Mouse (Mus musculus): ENCODE results near the gene Calhm2.
"Not testable (repeated sequence)": the region's sequence is repeated elsewhere in the genome, so short reads cannot be mapped to it uniquely, and the experiment has no call there.

Gene Calhm2

DNA sequence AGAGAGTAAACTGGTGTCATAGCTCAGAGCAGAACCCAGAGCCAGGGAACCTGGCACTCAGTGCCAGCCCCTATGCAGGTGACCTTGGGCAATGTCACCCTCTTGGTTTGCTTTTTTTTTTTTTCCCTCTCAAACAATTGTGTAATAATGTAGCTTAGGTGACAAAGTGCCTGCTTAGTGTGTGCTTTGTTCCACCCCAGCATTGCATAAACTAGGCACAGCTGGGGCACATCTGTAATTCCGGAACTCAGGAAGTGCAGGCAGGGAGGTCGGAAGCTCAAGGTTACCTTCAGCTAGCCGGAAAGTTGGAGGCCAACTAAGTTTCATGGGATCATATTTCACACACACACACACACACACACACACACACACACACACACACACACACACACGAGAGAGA, 11.8 kb upstream of the Calhm2 start:
- DNase-seq: no peak

DNA sequence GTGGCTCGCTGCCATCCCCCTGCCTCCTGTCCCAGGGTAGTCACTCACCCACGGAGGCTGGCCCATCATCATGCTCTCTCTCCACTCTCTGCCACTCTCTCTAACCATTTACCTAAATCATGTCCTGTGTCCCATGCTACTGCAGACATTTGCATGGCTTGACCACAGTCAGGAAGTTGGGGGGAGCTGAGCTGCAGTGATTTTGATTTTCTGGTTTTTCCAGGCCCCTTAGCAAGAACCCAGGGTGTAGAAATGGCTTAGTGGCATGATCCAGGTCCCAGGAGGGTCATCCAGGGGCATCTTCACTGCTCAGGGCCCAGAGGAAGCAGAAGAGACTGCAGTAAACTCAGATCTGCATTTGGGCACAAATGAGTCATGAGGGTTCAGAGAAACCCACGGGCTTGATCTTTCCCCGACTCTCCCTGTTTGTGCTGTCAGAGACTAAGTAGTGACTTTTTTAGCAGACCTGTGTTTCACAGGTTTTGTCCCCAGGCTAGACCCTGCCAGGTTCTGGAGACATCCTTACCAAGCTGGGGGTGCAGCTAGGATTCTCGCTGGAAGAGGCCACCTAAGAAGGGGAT, 10.3 kb upstream of the Calhm2 start:
- DNase-seq: no peak

DNA sequence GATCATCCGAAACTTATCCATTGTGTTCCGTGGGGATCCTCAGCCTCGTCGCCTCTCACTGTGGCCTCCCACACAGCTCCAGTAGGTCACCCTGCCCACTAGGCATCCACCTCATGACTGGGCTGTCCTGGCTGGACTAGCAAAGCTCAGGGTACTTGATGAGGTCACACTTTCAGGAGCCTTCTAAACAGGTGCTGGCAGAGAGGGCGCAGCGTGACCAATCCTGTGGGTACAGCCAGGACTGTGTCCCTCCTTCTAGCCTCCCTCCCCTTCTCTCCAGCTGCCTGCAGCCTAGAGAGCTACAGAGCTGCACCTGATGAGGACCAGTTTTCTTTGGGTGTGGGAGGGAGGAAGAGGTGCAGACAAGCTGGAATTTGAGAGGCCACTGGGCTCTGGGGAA, 6.1 kb upstream of the Calhm2 start, which contains the start of gene Calhm1:
Calhm1 (minus strand) TSS at position 101 of the 400 bp plus-strand sequence.
- no peak for DNase-seq

DNA sequence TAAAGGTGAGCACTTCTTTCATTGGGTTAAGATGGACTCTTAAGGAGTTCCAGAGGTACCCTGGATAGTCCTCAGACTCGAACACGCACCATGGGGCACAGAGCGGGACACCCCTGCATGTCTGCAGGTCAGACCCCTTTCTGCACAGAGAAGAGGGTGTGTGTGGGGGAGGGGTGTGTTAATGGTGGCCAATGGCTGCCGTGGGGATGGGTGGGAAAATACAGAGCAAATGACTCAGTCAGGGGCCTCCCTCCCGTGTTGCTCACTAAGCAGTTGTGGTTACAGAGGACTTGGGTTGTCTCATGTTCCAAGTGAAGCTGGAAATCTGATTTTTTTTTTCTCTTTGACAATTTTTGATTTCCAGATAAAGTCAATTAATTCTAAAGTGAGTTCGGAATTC, 4.3 kb upstream of the Calhm2 start:
- no peak for DNase-seq

DNA sequence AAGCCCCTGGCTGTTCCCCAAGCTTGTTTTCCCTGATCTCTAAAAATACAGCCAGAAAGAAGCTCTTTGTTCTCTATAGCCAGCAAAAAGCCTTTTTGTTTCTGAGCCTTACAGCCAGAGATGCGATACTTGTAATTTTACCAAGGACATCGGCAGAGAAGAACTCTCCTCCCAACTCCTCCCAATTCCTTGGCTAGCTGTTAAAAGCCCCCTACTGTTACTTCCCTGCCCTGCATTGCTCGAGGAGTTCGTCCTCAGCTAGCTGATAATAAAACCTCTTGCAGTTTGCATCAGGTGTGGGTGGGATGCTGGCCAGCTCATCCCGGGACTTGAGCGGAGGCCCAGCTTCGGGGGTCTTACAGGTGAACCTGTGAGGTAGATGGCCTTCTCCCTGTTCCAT, 1.5 kb upstream of the Calhm2 start:
- not testable (repeated sequence) for DNase-seq

DNA sequence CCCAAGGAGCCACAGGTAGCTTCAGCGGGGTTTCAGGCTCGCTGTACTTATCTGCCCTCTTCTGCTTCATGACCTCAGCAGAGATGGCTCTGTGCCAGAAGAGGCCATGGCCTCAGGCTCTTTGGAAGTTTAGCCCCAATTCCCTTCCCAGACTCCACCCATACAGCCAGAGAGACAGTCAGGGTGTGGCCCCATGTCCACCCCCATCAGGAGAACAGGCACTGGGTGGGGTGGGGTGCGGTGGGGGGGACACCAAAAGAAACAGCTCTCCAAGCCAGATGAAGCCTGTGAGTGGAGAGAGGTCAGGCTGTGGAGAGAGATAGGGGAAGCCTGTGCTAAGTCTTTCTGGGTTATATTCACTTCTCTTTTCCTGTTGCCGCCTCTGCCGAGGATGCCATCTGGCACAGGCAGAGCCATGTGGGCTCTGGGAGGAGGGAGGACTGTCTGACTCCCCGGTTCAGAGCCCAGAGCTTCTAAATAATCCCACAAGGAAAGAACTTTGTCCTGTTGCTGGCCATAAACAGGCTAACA, 978 bp downstream of the Calhm2 start:
- DNase-seq: peak; percentile 64

DNA sequence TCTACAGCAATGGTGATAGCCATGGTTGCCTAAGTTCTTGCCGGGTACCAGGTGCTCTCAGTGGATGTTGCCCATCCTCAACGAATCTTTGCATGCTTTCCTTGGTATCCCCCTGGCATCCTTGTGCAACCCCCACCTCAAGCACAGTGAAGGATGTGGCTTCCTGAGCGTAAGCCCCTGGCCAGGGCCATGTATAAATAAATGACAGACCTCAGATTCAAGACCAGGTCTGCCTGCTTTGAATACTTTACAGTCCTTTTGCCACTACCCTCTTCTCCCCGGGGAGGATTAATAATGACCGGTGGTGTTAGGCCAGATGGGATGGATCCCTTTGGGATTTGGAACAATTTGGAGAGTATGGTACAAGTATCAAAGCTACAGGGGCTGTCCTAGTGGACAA, 1.9 kb downstream of the Calhm2 start:
- no peak for DNase-seq

DNA sequence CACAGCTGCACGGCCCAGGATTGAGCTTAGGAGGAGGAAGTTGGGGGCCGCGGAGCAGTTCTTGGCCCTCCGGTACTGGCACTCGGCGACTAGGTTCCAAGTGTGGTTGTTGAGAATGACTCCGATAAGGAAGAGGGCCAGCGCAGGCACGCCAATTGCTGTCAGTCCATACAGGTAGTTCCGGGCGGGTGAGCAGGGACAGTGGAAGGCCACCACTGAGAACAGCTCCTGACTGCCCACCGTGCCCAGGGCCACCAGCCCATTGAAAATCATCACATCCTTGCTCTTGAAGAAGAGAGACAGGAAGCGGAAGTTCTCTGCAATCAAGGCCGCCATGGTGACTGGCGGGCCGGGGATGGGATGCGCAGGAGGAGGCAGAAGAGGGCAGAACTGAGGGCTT, 2.5 kb downstream of the Calhm2 start:
- no peak for DNase-seq

DNA sequence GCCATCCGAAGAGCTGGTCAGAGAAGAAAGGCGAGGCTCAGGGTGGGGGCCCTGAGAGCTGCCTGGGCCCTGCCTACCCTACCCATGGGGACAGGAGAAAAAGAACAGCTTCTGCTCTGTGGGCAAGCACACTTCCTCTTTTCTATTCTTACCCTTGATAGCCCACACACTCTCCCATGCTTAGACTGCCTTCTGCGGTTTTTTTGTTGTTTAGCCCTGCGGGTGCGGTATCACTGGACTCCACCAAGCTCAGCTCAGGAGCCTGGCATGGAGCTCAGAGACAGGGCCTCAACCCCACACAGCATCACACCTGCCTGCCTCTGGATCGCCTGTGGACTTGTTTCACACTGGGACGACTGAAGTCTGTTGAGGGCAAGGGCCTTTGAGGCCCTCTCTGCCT, 4.9 kb downstream of the Calhm2 start:
- no peak for DNase-seq

DNA sequence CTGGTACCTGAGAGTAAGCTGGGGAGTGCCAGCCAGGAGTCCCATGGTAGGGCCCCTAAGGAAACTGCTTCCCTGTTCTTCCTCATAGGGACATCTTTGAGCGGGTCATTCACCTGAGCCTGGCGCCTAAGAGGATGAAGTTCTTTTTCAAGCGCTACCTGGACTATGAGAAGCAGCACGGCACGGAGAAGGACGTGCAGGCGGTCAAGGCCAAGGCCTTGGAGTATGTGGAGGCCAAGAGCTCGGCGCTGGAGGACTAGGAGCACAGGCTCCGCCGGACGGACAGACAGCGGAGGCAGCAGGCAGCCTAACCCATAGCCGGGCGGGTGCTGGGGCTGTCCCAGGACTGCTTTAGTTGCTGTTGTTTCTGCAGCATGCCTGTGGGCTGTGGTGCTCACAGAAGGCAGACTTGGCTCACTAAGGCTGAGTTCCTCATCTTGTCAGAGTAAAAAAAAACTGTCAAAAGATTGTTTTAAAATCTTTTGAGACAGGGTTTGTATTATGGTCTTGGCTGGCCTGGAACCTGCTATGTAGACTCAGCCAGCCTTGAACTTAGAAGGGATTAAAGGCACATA, 7.5 kb downstream of the Calhm2 start:
- DNase-seq: no peak

DNA sequence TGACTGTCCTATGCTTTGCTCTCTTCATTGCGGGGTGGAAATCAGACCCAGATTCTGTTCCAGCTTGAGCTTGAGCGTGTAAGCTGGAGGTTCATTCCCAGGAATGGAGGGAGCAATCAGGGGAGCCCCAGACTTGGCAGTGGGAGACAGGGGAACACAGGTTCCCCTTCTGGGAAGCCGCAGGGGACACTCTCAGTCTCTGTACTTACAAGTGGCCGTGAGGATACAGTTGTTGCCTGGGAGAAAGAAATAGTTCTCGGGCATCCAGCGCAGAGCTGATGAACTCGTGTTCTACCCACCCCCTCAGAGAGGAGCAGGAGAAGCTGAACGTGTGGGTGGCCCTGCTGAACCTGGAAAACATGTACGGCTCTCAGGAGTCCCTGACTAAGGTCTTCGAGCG, 9.3 kb downstream of the Calhm2 start:
- DNase-seq: no peak

DNA sequence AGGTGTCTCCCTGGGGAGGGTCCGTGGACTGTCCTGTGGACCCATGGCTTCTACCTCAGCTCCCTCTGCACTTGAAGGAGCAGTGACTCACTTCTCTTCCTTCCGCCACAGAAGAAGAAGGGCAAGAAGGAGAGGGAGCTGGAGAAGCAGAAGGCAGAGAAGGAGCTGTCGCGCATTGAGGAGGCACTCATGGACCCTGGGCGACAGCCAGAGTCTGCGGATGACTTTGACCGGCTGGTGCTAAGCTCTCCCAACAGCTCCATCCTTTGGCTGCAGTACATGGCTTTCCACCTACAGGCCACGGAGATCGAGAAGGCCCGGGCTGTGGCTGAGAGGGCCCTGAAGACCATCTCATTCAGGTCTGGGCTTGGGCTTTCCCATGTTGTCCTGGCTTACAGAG, 9.9 kb downstream of the Calhm2 start:
- DNase-seq: no peak

DNA sequence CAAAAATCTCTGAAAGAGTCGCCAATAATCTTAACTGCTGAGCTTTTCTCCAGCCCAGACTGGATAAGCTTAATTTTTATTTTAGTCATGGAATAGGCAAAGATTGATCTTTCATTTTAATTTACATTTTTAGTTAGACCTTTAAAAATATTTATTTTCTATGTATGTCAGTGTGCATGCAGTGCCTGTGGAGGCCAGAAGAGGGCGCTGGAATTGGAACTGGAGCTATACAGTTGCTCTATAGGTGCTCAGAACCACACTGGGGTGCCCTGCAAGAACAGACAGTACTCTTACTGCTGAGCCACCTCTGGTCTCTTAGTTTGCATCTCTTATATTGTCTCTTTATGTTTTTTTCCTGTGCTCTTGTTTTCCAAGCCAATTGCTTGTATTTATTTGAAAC, 15.3 kb downstream of the Calhm2 start:
- DNase-seq: no peak

DNA sequence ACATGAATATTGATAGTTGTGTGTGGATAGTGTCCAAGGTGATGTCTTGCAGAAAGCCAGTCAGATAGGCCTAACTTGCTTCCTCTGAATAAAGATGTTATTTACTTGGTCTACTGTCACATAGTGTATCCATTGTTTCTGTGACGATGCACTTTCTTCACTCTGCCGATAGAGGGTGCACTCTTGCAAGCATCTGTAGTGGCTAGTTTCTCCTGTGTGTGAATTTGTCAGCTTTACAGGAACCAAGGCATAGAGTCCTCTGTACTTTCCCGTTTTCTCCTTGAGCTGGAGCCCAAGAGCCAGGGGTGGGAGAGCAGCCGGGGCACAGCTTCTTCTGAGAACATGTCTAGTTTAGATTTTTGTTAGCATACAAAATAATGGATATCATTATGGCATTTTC, 17.0 kb downstream of the Calhm2 start:
- DNase-seq: peak; percentile 21

DNA sequence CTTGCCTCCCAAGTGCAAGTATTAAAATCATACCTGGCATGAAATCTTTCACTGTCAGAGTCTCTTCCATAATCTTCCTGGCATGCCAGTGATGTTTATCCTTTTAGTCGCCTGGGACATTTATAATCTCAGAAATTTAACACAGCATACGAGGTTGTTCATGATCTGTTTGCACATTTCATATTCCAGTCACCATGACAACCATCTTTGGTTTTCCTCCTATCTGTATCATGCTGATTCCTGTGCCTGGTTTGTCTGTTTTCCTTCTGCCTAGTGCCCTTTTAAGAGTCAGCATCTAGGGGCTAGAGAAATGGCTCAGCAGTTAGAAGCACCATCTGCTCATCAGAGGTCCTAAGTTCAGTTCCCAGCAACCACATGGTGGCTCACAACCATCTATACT, 19.5 kb downstream of the Calhm2 start:
- DNase-seq: no peak

DNA sequence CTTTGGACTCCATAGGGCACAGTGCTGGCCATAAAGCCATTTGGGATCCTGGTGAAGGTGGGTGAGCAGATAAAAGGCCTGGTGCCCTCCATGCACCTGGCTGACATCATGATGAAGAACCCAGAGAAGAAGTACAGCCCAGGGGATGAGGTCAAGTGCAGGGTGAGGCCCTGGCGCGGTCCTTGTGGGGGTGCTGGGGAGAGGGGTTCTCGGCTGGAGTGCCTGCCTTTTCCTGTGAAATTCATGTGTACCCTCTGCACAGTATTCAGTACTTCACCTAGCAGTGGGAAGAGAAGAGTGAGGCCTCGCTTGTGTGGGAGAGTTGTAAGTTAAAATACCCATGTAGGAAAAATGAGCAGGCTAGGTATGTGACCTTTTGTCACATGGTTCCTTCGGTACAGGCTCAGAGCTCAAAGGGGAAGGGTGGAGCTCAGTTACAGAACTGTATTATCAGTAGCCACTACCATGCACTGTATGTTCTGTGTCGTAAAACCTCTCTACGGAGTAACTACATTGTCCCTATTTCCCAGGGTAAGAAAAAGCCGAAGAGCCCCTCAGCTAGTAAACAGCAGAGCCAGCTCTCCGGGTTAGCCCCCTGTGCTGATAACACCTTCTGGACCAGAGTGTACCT, 33.3 kb downstream of the Calhm2 start:
- DNase-seq: no peak

DNA sequence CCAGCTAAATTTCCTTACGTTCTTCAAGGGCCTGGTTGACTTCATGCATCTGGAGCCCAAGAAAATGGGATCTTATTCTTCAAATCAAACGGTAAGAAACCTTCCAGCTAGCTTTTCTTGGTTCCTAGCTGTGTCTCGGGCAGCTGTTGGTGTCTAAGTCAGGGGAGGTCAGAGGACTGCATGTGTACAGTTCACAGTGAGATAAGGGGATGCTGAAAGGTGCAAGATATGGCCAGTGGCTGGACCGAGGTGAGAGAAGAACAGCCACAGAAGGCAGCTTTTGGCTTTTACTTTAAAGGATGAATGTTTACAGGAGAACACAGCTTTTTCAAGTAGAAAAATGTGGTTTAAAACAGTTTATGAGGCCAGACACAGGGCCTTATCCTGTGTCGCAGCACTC, 37.0 kb downstream of the Calhm2 start:
- no peak for DNase-seq

DNA sequence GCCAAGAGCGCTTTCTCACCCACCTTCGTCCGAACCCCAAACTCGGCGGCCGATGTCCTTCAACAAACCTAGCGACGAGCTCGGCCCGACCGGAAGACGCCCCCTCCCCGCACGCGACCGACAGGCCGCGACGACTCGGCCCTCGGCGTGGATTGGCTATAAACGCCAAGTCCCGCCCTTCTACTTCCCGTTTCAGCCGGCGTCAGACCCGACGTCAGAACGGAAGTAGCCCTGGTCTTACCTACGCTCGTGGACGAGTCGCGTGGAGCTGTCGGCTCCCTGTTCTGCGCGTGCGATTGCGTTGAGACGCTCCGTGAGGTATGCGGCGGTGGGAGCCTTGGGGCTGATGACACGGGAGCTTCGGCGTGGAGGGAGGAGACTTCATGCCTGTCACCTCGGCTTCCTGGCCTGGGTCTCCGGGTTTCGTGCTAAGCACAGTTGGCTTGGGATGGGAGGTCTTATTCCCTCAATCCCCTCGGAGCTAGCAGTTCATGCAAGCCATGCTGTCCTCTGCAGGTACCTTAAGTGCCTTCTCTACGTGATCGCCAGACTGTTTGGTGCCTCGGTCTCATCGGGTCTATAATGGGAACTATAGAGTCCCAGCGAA, 47.4 kb downstream of the Calhm2 start, which contains the start of the genes Usmg5 and Pdcd11:
Usmg5 (minus strand) TSS at position 98 of the 607 bp plus-strand sequence.
Pdcd11 (plus strand) TSS at position 219 of the 607 bp plus-strand sequence.
- peak; percentile 98 for DNase-seq

DNA sequence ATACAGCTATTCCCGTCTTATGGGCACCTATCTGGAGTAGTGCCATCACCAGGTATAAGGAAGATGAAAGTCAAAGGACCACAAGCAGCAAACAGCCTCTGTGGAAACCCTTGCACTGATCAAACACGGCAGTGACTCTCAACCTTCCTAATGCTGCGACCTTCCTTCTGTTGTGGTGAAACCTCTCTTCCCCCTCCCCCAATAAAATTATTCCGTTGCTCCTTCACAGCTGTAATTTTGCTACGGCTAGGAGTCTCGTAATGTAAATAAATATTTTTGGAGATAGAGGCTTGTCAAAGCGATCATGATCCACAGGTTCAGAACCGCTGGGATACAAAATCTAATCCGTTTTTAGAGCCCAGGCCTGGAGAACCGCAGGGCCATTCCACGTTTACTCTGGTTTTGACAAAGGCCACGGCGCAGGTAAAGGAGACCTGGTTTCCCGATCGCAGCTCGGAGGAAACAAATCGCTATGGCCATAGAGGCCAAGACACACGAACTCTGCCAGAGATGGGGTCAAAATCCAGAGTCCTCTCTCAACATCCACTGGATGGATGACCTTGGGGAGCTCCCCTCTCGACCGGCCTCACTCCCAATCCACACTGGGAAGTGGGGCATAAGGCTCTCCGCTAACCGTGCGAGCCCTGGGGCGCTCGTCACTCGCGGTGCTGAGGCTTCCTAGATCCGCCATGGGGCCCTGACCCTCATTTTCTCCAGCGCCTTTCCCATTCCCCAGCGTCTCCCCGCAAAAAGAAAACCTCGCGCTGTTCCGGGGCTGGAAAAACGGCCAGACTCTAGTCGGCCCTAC, 48.2 kb downstream of the Calhm2 start:
- DNase-seq: no peak

DNA sequence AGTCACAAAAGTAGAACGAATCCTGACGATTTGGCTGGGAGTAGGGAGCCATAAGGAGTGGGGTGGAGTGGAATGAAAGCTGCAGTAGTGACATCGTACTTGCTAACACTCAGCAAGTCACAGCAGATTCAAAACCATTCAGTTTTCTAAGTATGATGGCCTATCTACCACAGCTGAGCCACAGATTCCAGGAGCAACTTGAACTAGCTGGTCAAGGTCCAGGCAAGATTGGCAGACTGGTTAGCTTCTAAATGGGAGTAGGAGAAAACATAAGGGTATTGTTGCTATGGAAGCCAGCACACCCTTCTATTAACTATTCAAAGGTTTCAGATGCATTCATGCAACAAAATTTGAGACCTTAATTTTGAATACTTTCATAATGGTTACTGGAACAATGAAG, 49.9 kb downstream of the Calhm2 start:
- peak; percentile 45 for DNase-seq

DNA sequence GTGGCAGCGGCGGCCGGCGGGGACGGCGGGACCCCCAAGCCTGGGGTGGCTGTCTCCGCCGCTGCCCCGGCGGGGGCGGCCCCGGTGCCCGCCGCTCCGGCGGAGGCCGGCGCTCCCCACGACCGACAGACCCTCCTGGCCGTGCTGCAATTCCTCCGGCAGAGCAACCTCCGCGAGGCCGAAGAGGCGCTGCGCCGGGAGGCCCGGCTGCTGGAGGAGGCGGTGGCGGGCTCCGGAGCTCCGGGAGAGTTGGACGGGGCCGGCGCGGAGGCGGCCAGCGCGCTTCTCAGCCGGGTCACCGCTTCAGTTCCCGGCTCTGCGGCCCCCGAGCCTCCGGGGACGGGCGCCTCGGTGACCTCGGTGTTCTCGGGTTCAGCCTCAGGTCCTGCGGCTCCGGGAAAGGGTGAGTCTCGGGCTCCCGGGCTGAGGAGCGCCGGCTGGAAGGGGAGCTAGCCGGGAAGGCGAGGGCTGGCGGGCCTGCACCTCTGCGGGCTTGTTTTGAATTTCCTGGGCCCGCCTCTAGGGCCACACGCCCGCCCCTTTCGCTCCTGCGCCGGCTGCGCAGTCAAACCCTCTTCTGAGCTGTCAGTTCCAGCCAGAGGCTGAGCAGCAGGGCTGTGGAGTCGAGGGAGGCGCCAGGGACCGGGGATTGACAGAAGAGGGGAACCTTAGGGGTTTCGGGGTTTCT, 70.0 kb downstream of the Calhm2 start:
- peak; percentile 92 for DNase-seq
